Mouse (Mus musculus): Measurements from ENCODE around the gene Abhd17b. TPM values are rescaled to one million over a fixed set of nuclear protein-coding genes. Genes with fewer than 3 reads are reported as not detected.

Abhd17b gene
- total and polyA plus RNA-seq, 3 experiments, result 19.3 to 62.1 (median 33.5) TPM

DNA sequence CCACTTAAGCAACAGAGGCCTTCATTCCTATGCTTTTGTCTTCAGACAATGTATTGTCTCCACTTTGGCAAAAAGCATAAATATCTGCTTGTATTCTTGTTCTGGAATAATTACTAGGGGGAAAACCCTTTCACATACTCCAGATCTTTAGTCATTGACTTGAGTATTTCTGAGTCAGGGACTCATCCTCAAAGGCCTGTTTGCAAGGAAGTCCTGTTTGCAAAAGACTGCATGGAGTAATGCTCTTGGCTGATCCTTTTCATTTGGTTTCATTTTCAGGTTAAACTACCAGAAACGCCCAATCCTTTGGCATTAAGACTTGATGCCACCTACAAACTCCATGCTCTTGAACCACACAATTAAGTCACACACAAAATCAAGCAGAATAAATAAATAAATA, 9.1 kb upstream of the Abhd17b start:
- H3K4me2 ChIP-seq (ENCODE audit: insufficient read depth, low read depth, poor library complexity, severe bottlenecking), result peak overlapping the region; percentile 27; the same call in 1 of the 2 replicates
- H3K27me3 ChIP-seq (replicated peaks), result no peaks in the 10 kb centered on the region
- H3K9me3 ChIP-seq (replicated peaks; ENCODE audit: low read length), result no peaks in the 10 kb centered on the region
- H3K9ac ChIP-seq (ENCODE audit: insufficient read depth, low read depth), result no peak overlapping the region
- H3K27ac ChIP-seq (ENCODE audit: insufficient read depth, low read depth), result no peak overlapping the region
- H3K36me3 ChIP-seq (replicated peaks in 1 of 2; ENCODE audit: control insufficient read depth in 1 of 2, insufficient read depth in 1 of 2, low read length in 1 of 2), result peaks cover 6 to 57% of the 10 kb centered on the region in 2 experiments
- H3K4me1 ChIP-seq (ENCODE audit: control insufficient read depth in 1 of 2, insufficient read depth in 2 of 2), result peaks cover 23 to 61% of the 10 kb centered on the region in 2 experiments
- DNase-seq (ENCODE audit: extremely low read depth), result no peak
- dilution Hi-C loops (cut with MboI; ENCODE audit: extremely low pct_ligation_motif_present, extremely low pct_unique_long_range_greater_than_20kb, low sequenced_read_pairs), result no loop called here
- H3K79me2 ChIP-seq (replicated peaks; ENCODE audit: control insufficient read depth, extremely low read depth, insufficient read depth, poor library complexity, severe bottlenecking), result peaks cover 44% of the 10 kb centered on the region
- TF ChIP-seq NRF1 (IDR thresholded peaks at IDR 0.05; ENCODE audit: low read depth, low read length) (no peak), HCFC1 (IDR thresholded peaks at IDR 0.05; ENCODE audit: low read depth, low read length) (no peak), USF2 (conservative IDR thresholded peaks at IDR 0.05; ENCODE audit: low read depth, low read length) (no peak), CHD1 (IDR thresholded peaks at IDR 0.05; ENCODE audit: low read depth, low read length) (no peak), EP300 (IDR thresholded peaks at IDR 0.05; ENCODE audit: low read length) (no peak)
- in situ Hi-C loops (cut with MboI; ENCODE audit: low pct_ligation_motif_present, low pct_unique_long_range_greater_than_20kb, low sequenced_read_pairs), result no loop called here
- no peak overlapping the region for H3K4me3 ChIP-seq (replicated peaks in 1 of 3; ENCODE audit: low read depth in 2 of 3, low read length in 2 of 3, poor library complexity in 1 of 3)

DNA sequence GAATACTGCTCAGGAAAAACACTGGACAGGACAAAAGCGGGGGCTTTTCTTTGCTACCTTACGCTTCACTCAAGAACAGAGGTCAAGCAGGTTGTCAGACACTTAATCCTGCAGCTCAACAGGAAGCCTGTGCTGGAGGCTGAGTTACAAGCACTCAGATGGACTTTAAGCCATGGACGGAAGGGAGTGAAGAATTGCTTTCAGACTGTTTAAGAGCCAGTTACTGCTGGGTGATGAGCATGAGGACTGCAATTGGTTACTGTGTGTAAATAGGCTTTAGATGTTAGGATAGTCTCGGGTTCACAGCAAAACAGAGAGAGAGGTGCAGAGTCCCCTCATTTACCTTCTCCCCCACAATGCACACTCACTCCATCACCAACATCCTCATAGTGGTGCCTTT, 7.7 kb upstream of the Abhd17b start:
- in situ Hi-C loops (cut with MboI; ENCODE audit: low pct_ligation_motif_present, low pct_unique_long_range_greater_than_20kb, low sequenced_read_pairs) (no loop called here), dilution Hi-C loops (cut with MboI; ENCODE audit: extremely low pct_ligation_motif_present, extremely low pct_unique_long_range_greater_than_20kb, low sequenced_read_pairs) (no loop called here)
- no peak for TF ChIP-seq BHLHE40 (IDR thresholded peaks at IDR 0.05; ENCODE audit: low read depth, low read length)
- TF ChIP-seq MAZ (IDR thresholded peaks at IDR 0.05; ENCODE audit: low read depth, low read length), result no peak
- no peak for TF ChIP-seq MAX (IDR thresholded peaks at IDR 0.05; ENCODE audit: low read length)
- no peak for TF ChIP-seq TCF12 (IDR thresholded peaks at IDR 0.05; ENCODE audit: low read depth, low read length)
- no peak for TF ChIP-seq GABPA (IDR thresholded peaks at IDR 0.05; ENCODE audit: insufficient replicate concordance, low read depth, low read length)
- TF ChIP-seq MAFK (IDR thresholded peaks at IDR 0.05; ENCODE audit: insufficient replicate concordance, low read length), result no peak
- TF ChIP-seq TBP (conservative IDR thresholded peaks at IDR 0.05; ENCODE audit: low read depth, low read length), result no peak
- Histone ChIP-seq H3K9me3 (replicated peaks; ENCODE audit: low read length) (no peaks in the 10 kb centered on the region), H3K27ac (ENCODE audit: insufficient read depth, low read depth) (no peak overlapping the region), H3K27me3 (replicated peaks) (no peaks in the 10 kb centered on the region), H3K4me1 (ENCODE audit: control insufficient read depth in 1 of 2, insufficient read depth in 2 of 2) (peaks cover 23 to 66% of the 10 kb centered on the region in 2 experiments), H3K9ac (ENCODE audit: insufficient read depth, low read depth) (no peak overlapping the region), H3K4me2 (ENCODE audit: insufficient read depth, low read depth, poor library complexity, severe bottlenecking) (no peak overlapping the region), H3K36me3 (replicated peaks in 1 of 2; ENCODE audit: control insufficient read depth in 1 of 2, insufficient read depth in 1 of 2, low read length in 1 of 2) (peaks cover 6 to 55% of the 10 kb centered on the region in 2 experiments), H3K79me2 (replicated peaks; ENCODE audit: control insufficient read depth, extremely low read depth, insufficient read depth, poor library complexity, severe bottlenecking) (peaks cover 47% of the 10 kb centered on the region), H3K4me3 (replicated peaks in 1 of 3; ENCODE audit: low read depth in 2 of 3, low read length in 2 of 3, poor library complexity in 1 of 3) (no peak overlapping the region)
- DNase-seq (ENCODE audit: extremely low read depth), result no peak

DNA sequence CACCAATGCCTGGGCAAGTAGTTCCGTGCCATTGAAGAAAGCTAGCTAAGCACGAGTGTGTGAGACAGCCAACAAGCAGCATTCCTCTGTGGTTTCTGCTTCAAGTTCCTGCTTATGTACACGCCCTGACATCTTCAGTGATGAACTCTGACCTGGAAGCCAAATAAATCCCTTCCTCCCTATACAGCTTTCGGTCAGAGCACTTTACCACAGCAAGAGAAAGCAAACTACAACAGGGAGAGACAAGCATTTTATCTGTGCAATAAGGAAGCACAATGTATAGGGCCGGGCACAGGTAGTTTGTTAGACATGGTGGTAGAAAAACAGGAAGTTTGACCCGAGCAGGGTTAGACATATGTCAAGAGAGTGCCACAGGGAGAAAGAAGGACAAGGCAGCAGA, 6.8 kb upstream of the Abhd17b start:
- in situ Hi-C loops (cut with MboI; ENCODE audit: low pct_ligation_motif_present, low pct_unique_long_range_greater_than_20kb, low sequenced_read_pairs), result no loop called here
- DNase-seq (ENCODE audit: extremely low read depth), result no peak
- H3K4me1 ChIP-seq (ENCODE audit: control insufficient read depth in 1 of 2, insufficient read depth in 2 of 2), result peaks cover 25 to 74% of the 10 kb centered on the region in 2 experiments
- dilution Hi-C loops (cut with MboI; ENCODE audit: extremely low pct_ligation_motif_present, extremely low pct_unique_long_range_greater_than_20kb, low sequenced_read_pairs), result no loop called here
- no peaks in the 10 kb centered on the region for H3K9me3 ChIP-seq (replicated peaks; ENCODE audit: low read length)
- TF ChIP-seq USF2 (conservative IDR thresholded peaks at IDR 0.05; ENCODE audit: low read depth, low read length), result no peak
- no peak for TF ChIP-seq PAX5 (IDR thresholded peaks at IDR 0.05; ENCODE audit: low read length)
- TF ChIP-seq MAX (IDR thresholded peaks at IDR 0.05; ENCODE audit: low read length), result no peak
- TF ChIP-seq MEF2A (IDR thresholded peaks at IDR 0.05; ENCODE audit: borderline replicate concordance, low read depth, low read length), result no peak
- TF ChIP-seq RAD21 (IDR thresholded peaks at IDR 0.05; ENCODE audit: low read depth, low read length), result no peak
- TF ChIP-seq IRF4 (IDR thresholded peaks at IDR 0.05; ENCODE audit: low read depth, low read length), result no peak
- no peak for TF ChIP-seq TCF12 (IDR thresholded peaks at IDR 0.05; ENCODE audit: low read depth, low read length)
- no peak for TF ChIP-seq EP300 (IDR thresholded peaks at IDR 0.05; ENCODE audit: low read length)
- TF ChIP-seq ZNF384 (IDR thresholded peaks at IDR 0.05; ENCODE audit: low read depth, low read length), result no peak
- no peak for TF ChIP-seq E2F4 (IDR thresholded peaks at IDR 0.05; ENCODE audit: insufficient replicate concordance, low read depth, low read length)
- H3K27me3 ChIP-seq (replicated peaks), result no peaks in the 10 kb centered on the region
- peaks cover 5 to 55% of the 10 kb centered on the region in 2 experiments for H3K36me3 ChIP-seq (replicated peaks in 1 of 2; ENCODE audit: control insufficient read depth in 1 of 2, insufficient read depth in 1 of 2, low read length in 1 of 2)
- no peak overlapping the region for H3K9ac ChIP-seq (ENCODE audit: insufficient read depth, low read depth)
- H3K4me3 ChIP-seq (replicated peaks in 1 of 3; ENCODE audit: low read depth in 2 of 3, low read length in 2 of 3, poor library complexity in 1 of 3), result no peak overlapping the region
- no peak overlapping the region for H3K27ac ChIP-seq (ENCODE audit: insufficient read depth, low read depth)
- peaks cover 55% of the 10 kb centered on the region for H3K79me2 ChIP-seq (replicated peaks; ENCODE audit: control insufficient read depth, extremely low read depth, insufficient read depth, poor library complexity, severe bottlenecking)
- no peak overlapping the region for H3K4me2 ChIP-seq (ENCODE audit: insufficient read depth, low read depth, poor library complexity, severe bottlenecking)
